In the genomic region with DNA sequence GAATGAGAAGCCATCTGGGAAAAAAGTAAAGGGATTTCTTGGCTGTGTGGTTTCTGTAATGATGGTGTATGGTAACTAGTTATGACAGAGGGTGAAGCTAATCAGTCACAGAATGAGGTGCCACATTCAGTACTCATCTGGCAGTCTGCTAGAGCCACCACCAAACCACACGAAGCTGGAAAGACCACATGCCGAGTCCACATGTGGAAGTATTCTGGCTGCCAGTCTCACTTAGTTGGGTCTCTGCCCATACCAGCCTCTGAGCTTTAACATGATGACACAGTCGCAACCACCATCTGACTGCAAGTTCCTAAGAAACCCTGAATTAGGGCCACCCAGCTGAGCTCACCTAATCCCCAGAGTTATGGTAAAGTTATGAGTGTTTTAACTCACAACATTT, we compare ENCODE assay signal across 33 mouse cellular contexts. TPM values are rescaled to one million over a fixed set of nuclear protein-coding genes. Genes with fewer than 3 reads are reported as not detected.
A peak's percentile ranks its signal among the peaks of the same experiment; 100 is the strongest.
DNase-seq lines count a peak whose midpoint lies in the region; ATAC-seq lines count a peak whose summit lies in the region.
"Had no signal": no experiment of that assay in that cellular context is flagged by ENCODE, and none has a peak within 500 bp of the region (broad histone marks: within the 10 kb centered on the region; RNA-seq: fewer than 3 reads in every experiment).

No protein-coding gene starts in this region.

- H3K9ac ChIP-seq in embryonic facial prominence, embryonic 13.5 days, result no peak overlapping the region
- H3K9ac ChIP-seq in neural tube, embryonic 15.5 days (replicated peaks), result no peak overlapping the region
- H3K9ac ChIP-seq: heart, embryonic 15.5 days; hindbrain, embryonic 13.5 days; limb, embryonic 15.5 days; liver, embryonic 15.5 days; lung, embryonic 14.5 days; neural tube, embryonic 12.5 days had no signal

- H3K27me3 ChIP-seq in embryonic facial prominence, embryonic 13.5 days, result no peaks in the 10 kb centered on the region
- H3K27me3 ChIP-seq in neural tube, embryonic 15.5 days (replicated peaks), result no peaks in the 10 kb centered on the region
- H3K27me3 ChIP-seq: heart, embryonic 15.5 days; hindbrain, embryonic 13.5 days; limb, embryonic 15.5 days; liver, embryonic 15.5 days; neural tube, embryonic 12.5 days had no signal

- H3K27ac ChIP-seq in embryonic facial prominence, embryonic 13.5 days, result no peak overlapping the region
- H3K27ac ChIP-seq in neural tube, embryonic 15.5 days (replicated peaks), result no peak overlapping the region
- H3K27ac ChIP-seq: heart, embryonic 10.5 days; heart, embryonic 15.5 days; hindbrain, embryonic 13.5 days; limb, embryonic 10.5 days; limb, embryonic 15.5 days; liver, embryonic 15.5 days; midbrain, embryonic 10.5 days; neural tube, embryonic 12.5 days had no signal

- WGBS in embryonic facial prominence, embryonic 13.5 days, result 27% methylated on average over 3 of the region's 3 CpGs
- WGBS in neural tube, embryonic 15.5 days, result 77% methylated on average over 3 of the region's 3 CpGs

- no peak overlapping the region for H3K4me2 ChIP-seq in embryonic facial prominence, embryonic 13.5 days
- no peak overlapping the region for H3K4me2 ChIP-seq in neural tube, embryonic 15.5 days
- H3K4me2 ChIP-seq: heart, embryonic 15.5 days; hindbrain, embryonic 13.5 days; limb, embryonic 15.5 days; liver, embryonic 15.5 days; lung, embryonic 14.5 days; neural tube, embryonic 12.5 days had no signal

- peaks cover 22% of the 10 kb centered on the region for H3K4me1 ChIP-seq in embryonic facial prominence, embryonic 13.5 days
- H3K4me1 ChIP-seq in neural tube, embryonic 15.5 days, result peaks cover under 1% of the 10 kb centered on the region; the same call in 1 of the 2 replicates

- DNase-seq in heart, adult 11 months, result peak; percentile 68
- no peak for DNase-seq in heart, adult 9 months (ENCODE audit: low spot score in 2 of 2)
- peak; percentile 46 for DNase-seq in NIH3T3 (ENCODE audit: low read depth)
- DNase-seq in natural killer cell, adult 2 months (ENCODE audit: low spot score in 2 of 2), result no peak
- DNase-seq: adrenal gland, postnatal 10 days; cerebellum, adult 11 months; cerebellum, adult 9-10 months; cerebellum, postnatal 36 days; embryo, embryonic 11 days; heart, postnatal 36 days; kidney, adult 9 months; kidney, postnatal 14 days; lung, embryonic 14.5 days; lung, postnatal 14 days; right cerebral cortex, postnatal 14 days; thymus, postnatal 4 days had no signal

- no peak overlapping the region for H3K4me3 ChIP-seq in embryonic facial prominence, embryonic 13.5 days
- H3K4me3 ChIP-seq in neural tube, embryonic 15.5 days (replicated peaks), result no peak overlapping the region
- H3K4me3 ChIP-seq: heart, embryonic 10.5 days; heart, embryonic 15.5 days; hindbrain, embryonic 13.5 days; limb, embryonic 10.5 days; limb, embryonic 15.5 days; liver, embryonic 15.5 days; midbrain, embryonic 10.5 days; neural tube, embryonic 12.5 days had no signal

- no peaks in the 10 kb centered on the region for H3K9me3 ChIP-seq in embryonic facial prominence, embryonic 13.5 days
- no peaks in the 10 kb centered on the region for H3K9me3 ChIP-seq in neural tube, embryonic 15.5 days (replicated peaks)
- H3K9me3 ChIP-seq: heart, embryonic 10.5 days; heart, embryonic 15.5 days; hindbrain, embryonic 13.5 days; limb, embryonic 10.5 days; limb, embryonic 15.5 days; liver, embryonic 15.5 days; midbrain, embryonic 10.5 days; neural tube, embryonic 12.5 days had no signal

- H3K36me3 ChIP-seq in embryonic facial prominence, embryonic 13.5 days, result no peaks in the 10 kb centered on the region
- H3K36me3 ChIP-seq in neural tube, embryonic 15.5 days, result no peaks in the 10 kb centered on the region
- H3K36me3 ChIP-seq: heart, embryonic 10.5 days; heart, embryonic 15.5 days; hindbrain, embryonic 13.5 days; limb, embryonic 10.5 days; limb, embryonic 15.5 days; liver, embryonic 15.5 days; midbrain, embryonic 10.5 days; neural tube, embryonic 12.5 days had no signal

- ATAC-seq in embryonic facial prominence, embryonic 13.5 days (ENCODE audit: insufficient number of reproducible peaks, insufficient read depth, low FRiP score, low TSS enrichment, low read depth), result peak; percentile 67; the same call in 1 of the 2 replicates
- peak; percentile 26; the same call in 1 of the 2 replicates for ATAC-seq in megakaryocyte progenitor cell, adult 5-6 weeks (replicated peaks; ENCODE audit: poor library complexity)
- no peak for ATAC-seq in neural tube, embryonic 15.5 days (ENCODE audit: low FRiP score)
- ATAC-seq: CD4-positive, CD25-positive, alpha-beta regulatory T cell, adult 4 months; forebrain, embryonic 16.5 days; intestine, embryonic 16.5 days; midbrain, embryonic 16.5 days had no signal

RNA-seq across cellular contexts. Expression of gene Ccng2, which starts 6.1 kb away (rescaled TPM):
- 72.0 and 87.0 TPM in 2 replicates for polyA plus RNA-seq in embryonic facial prominence, embryonic 13.5 days (2015; fragmentation: Nextera tagmentation; extraction: Ambion mirVana)
- 31.9 and 37.7 TPM in 2 replicates for total RNA-seq in megakaryocyte progenitor cell, adult 5-6 weeks (2015)
- 35.2 and 38.1 TPM in 2 replicates for total RNA-seq in megakaryocyte progenitor cell, adult 5-6 weeks (2017)
- 63.2 and 68.9 TPM in 2 replicates for polyA plus RNA-seq in neural tube, embryonic 15.5 days (2015; fragmentation: Nextera tagmentation; extraction: Ambion mirVana)

RNA-seq across cellular contexts. Expression of gene 2010109A12Rik, which starts 54.7 kb away (rescaled TPM):
- polyA plus RNA-seq in embryonic facial prominence, embryonic 13.5 days (2015; fragmentation: Nextera tagmentation; extraction: Ambion mirVana), result 0.89 and 3.3 TPM in 2 replicates
- 0.77 and 0.90 TPM in 2 replicates for total RNA-seq in megakaryocyte progenitor cell, adult 5-6 weeks (2015)
- total RNA-seq in megakaryocyte progenitor cell, adult 5-6 weeks (2017), result 3.0 and 4.3 TPM in 2 replicates
- 1.2 and 1.4 TPM in 2 replicates for polyA plus RNA-seq in neural tube, embryonic 15.5 days (2015; fragmentation: Nextera tagmentation; extraction: Ambion mirVana)
- total RNA-seq: gastrocnemius, adult 8-10 months had no signal
- polyA plus RNA-seq: small intestine, adult 2 months had no signal

RNA-seq across cellular contexts. Expression of gene Ccni, which starts 54.7 kb away (rescaled TPM):
- 119 and 130 TPM in 2 replicates for polyA plus RNA-seq in embryonic facial prominence, embryonic 13.5 days (2015; fragmentation: Nextera tagmentation; extraction: Ambion mirVana)
- total RNA-seq in megakaryocyte progenitor cell, adult 5-6 weeks (2015), result 184 and 191 TPM in 2 replicates
- 159 and 163 TPM in 2 replicates for total RNA-seq in megakaryocyte progenitor cell, adult 5-6 weeks (2017)
- 115 and 119 TPM in 2 replicates for polyA plus RNA-seq in neural tube, embryonic 15.5 days (2015; fragmentation: Nextera tagmentation; extraction: Ambion mirVana)

Comparison
In these comparisons a context has a peak if more than half of its experiments do, and no peak if none do; other contexts are left out.
1. DNase-seq: peak in heart, adult 11 months (single experiment) and NIH3T3 (single experiment); none in heart, adult 9 months (0 of 2) and natural killer cell, adult 2 months (0 of 2).